8 mouse cellular contexts compared by ENCODE assay signal in genomic region chrX:13070573-13071240, GRCm38 (mm10). TPM values are rescaled to one million over a fixed set of nuclear protein-coding genes. Genes with fewer than 3 reads are reported as not detected.
DNase-seq lines count a peak whose midpoint lies in the region; ATAC-seq and TF ChIP-seq lines count a peak whose summit lies in the region.

No protein-coding gene starts in this region.

- intact Hi-C loops in heart, postnatal 36 days (cut with DNase I), result loop anchor here (1.0 to 10.0 kb wide), 2 partner anchors 29 to 396 kb away; partner anchors contain the start of gene 1810030O07Rik

- H3K4me3 ChIP-seq in ES-E14 (ENCODE audit: insufficient read depth in 1 of 2, low read depth in 1 of 2, low read length in 2 of 2, poor library complexity in 1 of 2, severe bottlenecking in 1 of 2), result peak overlapping the region; percentile 67 to 89
- H3K4me3 ChIP-seq in forebrain, embryonic 16.5 days (replicated peaks; ENCODE audit: low read length), result peak overlapping the region; percentile 76
- H3K4me3 ChIP-seq in lung, embryonic 15.5 days, result peak overlapping the region; percentile 73

- H3K9ac ChIP-seq in ES-E14 (ENCODE audit: insufficient read depth, low read depth, low read length, poor library complexity, severe bottlenecking), result peak overlapping the region; percentile 81
- peak overlapping the region; percentile 78 for H3K9ac ChIP-seq in forebrain, embryonic 16.5 days (replicated peaks; ENCODE audit: low read depth, low read length)
- H3K9ac ChIP-seq in lung, embryonic 15.5 days, result peak overlapping the region; percentile 36

- H3K9me3 ChIP-seq in ES-E14 (ENCODE audit: control insufficient read depth, insufficient read depth, low read depth, low read length), result no peaks in the 10 kb centered on the region
- no peaks in the 10 kb centered on the region for H3K9me3 ChIP-seq in forebrain, embryonic 16.5 days (ENCODE audit: control insufficient read depth, low read length)
- H3K9me3 ChIP-seq in lung, embryonic 15.5 days, result no peaks in the 10 kb centered on the region

- peak overlapping the region; percentile 41 for H3K4me2 ChIP-seq in forebrain, embryonic 16.5 days (ENCODE audit: low read length)
- H3K4me2 ChIP-seq in lung, embryonic 15.5 days, result peak overlapping the region; percentile 53

- peak; percentile 83 for DNase-seq in ES-E14 (ENCODE audit: low read depth, low spot score)
- peak; percentile 92 to 93 for DNase-seq in cerebellum, adult 18-20 months
- DNase-seq in heart, postnatal 36 days, result peak; percentile 85 to 87
- DNase-seq in layer of hippocampus, adult 8-10 months (ENCODE audit: low spot score in 2 of 2), result peak; percentile 91 to 94
- DNase-seq in ovary, adult 18-20 months (ENCODE audit: low spot score), result peak; percentile 87
- DNase-seq in thymus, postnatal 10 days (ENCODE audit: low spot score in 2 of 2), result peak; percentile 75 to 87

- H3K4me1 ChIP-seq in ES-E14 (ENCODE audit: control insufficient read depth in 2 of 2, insufficient read depth in 2 of 2, low read length in 2 of 2, poor library complexity in 1 of 2), result no peaks in the 10 kb centered on the region; a peak in 1 of 4 replicates
- H3K4me1 ChIP-seq in forebrain, embryonic 16.5 days (replicated peaks; ENCODE audit: control insufficient read depth, insufficient read depth, low read length), result peaks cover 6% of the 10 kb centered on the region
- H3K4me1 ChIP-seq in lung, embryonic 15.5 days, result no peaks in the 10 kb centered on the region

- WGBS in forebrain, embryonic 16.5 days, result 21% methylated on average over 35 of the region's 35 CpGs
- 21% methylated on average over 35 of the region's 35 CpGs for WGBS in lung, embryonic 15.5 days

- peak overlapping the region; percentile 98 for H3K27ac ChIP-seq in ES-E14 (ENCODE audit: insufficient read depth, low read depth, low read length, poor library complexity, severe bottlenecking)
- peak overlapping the region; percentile 93 for H3K27ac ChIP-seq in forebrain, embryonic 16.5 days (ENCODE audit: low read length)
- peak overlapping the region; percentile 95 for H3K27ac ChIP-seq in lung, embryonic 15.5 days

- in situ Hi-C loops in ES-E14 (cut with MboI; ENCODE audit: low sequenced_read_pairs in 2 of 2, unreplicated experiment in 2 of 2), result loop anchor here in 1 of 2 experiments (10.0 kb wide), 1 partner anchor 146 kb away; no protein-coding TSS in a partner anchor

- H3K36me3 ChIP-seq in ES-E14 (ENCODE audit: control insufficient read depth, insufficient read depth, low read length, poor library complexity, severe bottlenecking), result peaks cover 2% of the 10 kb centered on the region
- H3K36me3 ChIP-seq in forebrain, embryonic 16.5 days (ENCODE audit: control insufficient read depth, insufficient read depth), result no peaks in the 10 kb centered on the region
- no peaks in the 10 kb centered on the region for H3K36me3 ChIP-seq in lung, embryonic 15.5 days

- peak; percentile 88 for ATAC-seq in forebrain, embryonic 16.5 days
- ATAC-seq in lung, embryonic 15.5 days (ENCODE audit: borderline replicate concordance, extremely low read depth, low FRiP score, low TSS enrichment), result peak; percentile 84

- H3K27me3 ChIP-seq in forebrain, embryonic 16.5 days (replicated peaks; ENCODE audit: control insufficient read depth, insufficient read depth, low read length), result no peaks in the 10 kb centered on the region
- H3K27me3 ChIP-seq in lung, embryonic 15.5 days, result peaks cover 6% of the 10 kb centered on the region; the same call in 1 of the 2 replicates

TF ChIP-seq in ES-E14, 5 proteins besides CTCF, POLR2A, EP300 and RAD21:
- TF ChIP-seq HCFC1 (IDR thresholded peaks at IDR 0.05; ENCODE audit: borderline replicate concordance, insufficient read depth, low read length) (0 out of 2 replicates have a peak, but pooled peaks have one; percentile 21), CHD2 (IDR thresholded peaks at IDR 0.05; ENCODE audit: low read depth, low read length) (0 out of 2 replicates have a peak, but pooled peaks have one; percentile 40), ZNF384 (IDR thresholded peaks at IDR 0.05; ENCODE audit: low read depth, low read length) (no peak)

RNA-seq across cellular contexts. Expression of gene Usp9x, which starts 0.6 kb away (rescaled TPM):
- total RNA-seq in ES-E14 (2012; rRNA removed), result 163 and 228 TPM in 2 replicates
- 43.0 and 52.3 TPM in 2 replicates for polyA plus RNA-seq in forebrain, embryonic 16.5 days (2015; fragmentation: Nextera tagmentation; extraction: Ambion mirVana)
- 100 to 1,000 TPM; 153 to 174 TPM for total RNA-seq in heart, postnatal 36 days (2021)
- total RNA-seq in layer of hippocampus, adult 8-10 months (2022), result 100 to 1,000 TPM; 212 to 255 (median 232) TPM
- 23.4 and 24.2 TPM in 2 replicates for polyA plus RNA-seq in lung, embryonic 15.5 days (2015; fragmentation: Nextera tagmentation; extraction: Ambion mirVana)

Comparison
In these comparisons a context has a peak if more than half of its experiments do, and no peak if none do; other contexts are left out.
1. Peak in every context shown above with its lines: DNase-seq, ATAC-seq, H3K4me3 ChIP-seq and H3K27ac ChIP-seq.